Mouse (Mus musculus): ENCODE data around the gene Slc2a3. TPM values are rescaled to one million over a fixed set of nuclear protein-coding genes. Genes with fewer than 3 reads are reported as not detected.
A peak's percentile ranks its signal among the peaks of the same experiment; 100 is the strongest.

Slc2a3 gene
- total RNA-seq, 2 experiments from 2014 or later = 1.7 to 7.6 TPM

- peak overlapping the region; percentile 84 for H3K27ac ChIP-seq
- intact Hi-C loops (cut with DNase I) = loop anchor here (5.0 kb wide), 1 partner anchor 72 kb away; the partner anchor contains the start of gene Necap1
- TF ChIP-seq CTCF (IDR thresholded peaks at IDR 0.05) = no peak
- no peak for DNase-seq
- H3K4me3 ChIP-seq = peak overlapping the region; percentile 90
These were observed 670 bp downstream of the Slc2a3 start for GRCm38 (mm10) chr6:122800640-122801300.

GRCm38 (mm10) chr6:122795254-122795935 is 6.0 kb downstream of the Slc2a3 start:
- H3K4me3 ChIP-seq = no peak overlapping the region
- intact Hi-C loops (cut with DNase I) = no loop called here
- no peak for TF ChIP-seq CTCF (IDR thresholded peaks at IDR 0.05)
- H3K27ac ChIP-seq = peak overlapping the region; percentile 62
- peak; percentile 72 for DNase-seq

- DNase-seq = peak; percentile 45
- peak; percentile 62 for TF ChIP-seq CTCF (IDR thresholded peaks at IDR 0.05)
- Histone ChIP-seq H3K27ac (no peak overlapping the region), H3K4me3 (no peak overlapping the region)
- intact Hi-C loops (cut with DNase I) = loop anchor here (2.0 to 10.0 kb wide), 2 partner anchors 45 to 121 kb away; no protein-coding TSS in a partner anchor
These were observed 15.2 kb downstream of the Slc2a3 start for GRCm38 (mm10) chr6:122786275-122786674.

- Histone ChIP-seq H3K27ac (no peak overlapping the region), H3K4me3 (no peak overlapping the region)
- intact Hi-C loops (cut with DNase I) = loop anchor here (10.0 kb wide), 1 partner anchor 120 kb away; no protein-coding TSS in a partner anchor
- no peak; the same call in 1 of the 2 replicates for TF ChIP-seq CTCF (IDR thresholded peaks at IDR 0.05)
- no peak for DNase-seq
These were observed 16.6 kb downstream of the Slc2a3 start for GRCm38 (mm10) chr6:122784866-122785265.

GRCm38 (mm10) chr6:122782164-122782563 is 19.3 kb downstream of the Slc2a3 start:
- intact Hi-C loops (cut with DNase I) = loop anchor here (10.0 kb wide), 1 partner anchor 117 kb away; no protein-coding TSS in a partner anchor
- Histone ChIP-seq H3K27ac (no peak overlapping the region), H3K4me3 (no peak overlapping the region)
- DNase-seq = no peak
- TF ChIP-seq CTCF (IDR thresholded peaks at IDR 0.05) = no peak

GRCm38 (mm10) chr6:122781167-122781566 is 20.3 kb downstream of the Slc2a3 start:
- no peak for TF ChIP-seq CTCF (IDR thresholded peaks at IDR 0.05)
- no peak for DNase-seq
- intact Hi-C loops (cut with DNase I) = loop anchor here (10.0 kb wide), 1 partner anchor 116 kb away; no protein-coding TSS in a partner anchor
- H3K27ac ChIP-seq = no peak overlapping the region
- no peak overlapping the region for H3K4me3 ChIP-seq

GRCm38 (mm10) chr6:122779916-122780315 is 21.5 kb downstream of the Slc2a3 start:
- intact Hi-C loops (cut with DNase I) = loop anchor here (10.0 kb wide), 1 partner anchor 115 kb away; no protein-coding TSS in a partner anchor
- Histone ChIP-seq H3K27ac (no peak overlapping the region), H3K4me3 (no peak overlapping the region)
- no peak for DNase-seq
- no peak for TF ChIP-seq CTCF (IDR thresholded peaks at IDR 0.05)

- intact Hi-C loops (cut with DNase I) = no loop called here
- TF ChIP-seq CTCF (IDR thresholded peaks at IDR 0.05) = no peak
- Histone ChIP-seq H3K4me3 (no peak overlapping the region), H3K27ac (no peak overlapping the region)
- no peak for DNase-seq
These were observed 25.4 kb downstream of the Slc2a3 start for GRCm38 (mm10) chr6:122776040-122776439.

- Histone ChIP-seq H3K4me3 (no peak overlapping the region), H3K27ac (no peak overlapping the region)
- no peak for TF ChIP-seq CTCF (IDR thresholded peaks at IDR 0.05)
- DNase-seq = no peak
- intact Hi-C loops (cut with DNase I) = no loop called here
These were observed 27.1 kb downstream of the Slc2a3 start for GRCm38 (mm10) chr6:122774345-122774744.

GRCm38 (mm10) chr6:122772701-122773100 is 28.7 kb downstream of the Slc2a3 start:
- Histone ChIP-seq H3K4me3 (no peak overlapping the region), H3K27ac (no peak overlapping the region)
- TF ChIP-seq CTCF (IDR thresholded peaks at IDR 0.05) = no peak
- no peak for DNase-seq
- intact Hi-C loops (cut with DNase I) = no loop called here

- TF ChIP-seq CTCF (IDR thresholded peaks at IDR 0.05) = no peak
- no peak for DNase-seq
- H3K27ac ChIP-seq = no peak overlapping the region
- H3K4me3 ChIP-seq = no peak overlapping the region
- intact Hi-C loops (cut with DNase I) = no loop called here
These were observed 30.6 kb downstream of the Slc2a3 start for GRCm38 (mm10) chr6:122770760-122771315.

- no peak for DNase-seq
- TF ChIP-seq CTCF (IDR thresholded peaks at IDR 0.05) = no peak
- intact Hi-C loops (cut with DNase I) = no loop called here
- Histone ChIP-seq H3K4me3 (no peak overlapping the region), H3K27ac (no peak overlapping the region)
These were observed 31.4 kb downstream of the Slc2a3 start for GRCm38 (mm10) chr6:122769771-122770759.
